Mouse (Mus musculus): ENCODE results near the gene Setd5. TPM values are rescaled to one million over a fixed set of nuclear protein-coding genes. Genes with fewer than 3 reads are reported as not detected.

The Setd5 gene
- total RNA-seq, 2 experiments from 2014 or later, result 90.1 to 91.8 TPM

DNA sequence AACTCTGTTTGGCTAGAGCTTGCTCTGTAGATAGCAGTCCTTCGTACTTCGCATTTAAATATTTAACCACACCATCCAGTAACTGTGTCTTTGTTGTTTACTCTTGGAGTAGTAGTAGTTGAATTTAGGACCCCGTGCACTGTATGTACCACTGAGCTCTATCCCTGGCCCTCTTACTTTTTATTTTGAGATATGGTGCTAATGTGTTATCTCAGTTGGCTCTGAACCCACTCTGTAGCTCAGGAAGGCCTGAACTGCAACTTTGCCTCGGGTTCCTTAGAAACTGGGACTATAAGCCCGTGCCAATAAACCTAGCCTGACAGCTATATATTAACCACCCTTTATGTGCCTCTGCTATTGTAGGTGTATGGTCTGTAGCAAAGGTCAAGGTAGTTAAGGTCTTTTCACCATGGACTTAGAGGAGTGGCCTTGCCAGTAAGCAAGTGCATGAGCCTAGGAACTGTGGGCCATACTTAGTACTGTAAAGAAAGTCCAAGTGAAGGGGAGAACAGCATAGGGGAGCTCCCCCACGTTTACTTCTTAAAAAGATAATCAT, 22.5 kb upstream of the Setd5 start:
- DNase-seq, result no peak

GRCm38 (mm10) chr6:113060892-113061563, 16.1 kb upstream of the Setd5 start:
- DNase-seq, result no peak

DNA sequence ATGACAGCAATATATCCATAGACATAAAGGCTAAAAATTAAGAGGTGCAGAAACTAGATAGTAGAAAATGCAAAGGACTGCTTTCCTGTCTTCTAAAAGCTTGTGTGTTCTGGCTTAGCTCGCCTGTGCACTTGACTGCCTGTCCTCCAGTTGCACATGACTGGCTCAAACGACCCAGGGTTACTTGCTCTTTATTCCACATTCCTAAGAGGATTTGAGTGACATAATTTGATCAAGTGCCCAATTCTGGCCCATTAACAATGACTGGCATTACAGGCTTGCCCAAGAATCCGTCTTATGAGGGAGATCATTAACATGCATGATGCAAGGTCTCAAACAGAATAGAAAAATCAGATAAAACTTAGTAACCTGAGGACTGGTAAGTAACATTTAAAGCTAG, 14.9 kb upstream of the Setd5 start:
- DNase-seq, result no peak

DNA sequence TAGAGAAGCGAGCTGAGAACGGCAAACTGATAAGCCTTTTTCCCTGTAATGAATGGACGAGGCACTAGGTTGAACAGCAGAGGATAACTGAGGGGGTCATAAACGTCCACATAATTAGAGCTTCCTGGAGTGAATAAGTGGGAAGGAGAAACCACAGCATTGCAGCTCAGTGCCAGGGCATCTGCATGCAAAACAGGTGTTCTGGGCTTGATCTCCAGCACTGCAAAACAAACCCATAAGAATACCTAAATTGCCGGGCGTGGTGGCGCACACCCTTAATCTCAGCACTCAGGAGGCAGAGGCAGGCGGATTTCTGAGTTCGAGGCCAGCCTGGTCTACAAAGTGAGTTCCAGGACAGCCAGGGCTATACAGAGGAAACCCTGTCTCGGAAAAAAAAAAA, 13.8 kb upstream of the Setd5 start:
- no peak for DNase-seq

DNA sequence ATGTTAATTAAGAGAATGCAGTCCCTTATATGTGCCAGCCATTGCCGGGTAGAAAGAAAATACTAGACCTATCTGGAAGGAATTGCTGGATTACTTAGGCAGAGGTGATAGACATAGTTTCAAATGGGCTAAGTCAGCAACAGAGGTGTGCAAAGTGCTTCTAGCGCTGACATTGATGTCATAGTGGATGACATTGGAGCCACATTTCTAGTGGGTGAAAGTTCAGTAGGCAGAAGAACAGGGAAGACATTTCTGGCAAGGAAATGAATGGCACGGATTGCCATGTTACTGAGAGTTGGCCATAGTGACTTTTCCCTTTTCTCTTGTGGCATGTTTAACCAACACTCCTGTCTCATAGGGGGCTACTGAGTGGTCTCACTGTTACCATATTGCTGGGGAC, 12.0 kb upstream of the Setd5 start:
- no peak for DNase-seq

GRCm38 (mm10) chr6:113069154-113069553, 8.0 kb upstream of the Setd5 start:
- no peak for DNase-seq

- no peak for DNase-seq
These were observed 1.9 kb upstream of the Setd5 start for GRCm38 (mm10) chr6:113075261-113075660.

GRCm38 (mm10) chr6:113076012-113076685, 1.0 kb upstream of the Setd5 start:
- peak; percentile 98 for DNase-seq

DNA sequence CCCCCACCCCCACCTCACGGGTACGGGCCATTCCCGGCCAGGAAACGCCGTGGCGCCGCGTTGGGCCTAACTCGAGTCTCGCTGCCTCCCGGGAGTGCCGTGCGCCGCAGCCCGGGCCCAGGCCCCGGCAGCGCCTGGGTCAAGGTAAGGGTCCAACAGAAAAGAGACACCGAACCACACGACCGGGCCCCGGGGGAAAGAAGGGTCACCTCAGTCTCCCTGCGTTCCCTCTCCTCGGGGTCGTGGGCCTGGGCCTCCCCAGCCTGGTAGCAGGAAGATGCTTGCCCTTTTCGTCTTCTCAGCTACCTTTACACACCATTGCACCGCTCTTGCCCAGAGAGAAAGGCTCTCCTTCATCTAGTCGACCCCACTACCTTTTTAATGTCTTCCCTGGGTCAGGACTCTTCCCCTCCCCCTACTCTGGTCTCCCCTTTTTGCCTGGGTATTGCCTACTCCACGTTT, 435 bp downstream of the Setd5 start:
- no peak for DNase-seq

- peak; percentile 50 for DNase-seq
These were observed 1.0 kb downstream of the Setd5 start for GRCm38 (mm10) chr6:113078031-113078721.

DNA sequence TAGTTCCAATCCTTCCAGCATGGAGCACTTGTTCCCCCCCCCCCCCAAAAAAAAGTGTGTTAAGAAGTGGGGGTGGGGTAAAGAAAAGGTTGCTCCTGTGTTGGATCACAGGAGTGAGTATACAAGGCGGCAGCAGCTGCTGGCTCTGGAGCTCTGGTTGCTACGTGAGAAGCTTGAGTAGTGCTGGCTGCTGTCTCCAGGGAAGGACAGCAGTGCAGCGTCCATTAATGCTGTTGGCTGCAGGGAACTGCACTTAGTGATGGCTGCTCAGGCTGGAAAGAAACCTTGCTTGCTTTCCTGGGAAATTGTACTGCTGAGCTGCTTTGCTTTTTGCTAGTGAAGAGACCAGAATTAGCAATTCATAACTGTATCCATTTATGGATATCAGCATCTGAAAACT, 2.3 kb downstream of the Setd5 start:
- DNase-seq, result peak; percentile 54

GRCm38 (mm10) chr6:113082229-113082628, 5.1 kb downstream of the Setd5 start:
- peak; percentile 38 for DNase-seq

DNA sequence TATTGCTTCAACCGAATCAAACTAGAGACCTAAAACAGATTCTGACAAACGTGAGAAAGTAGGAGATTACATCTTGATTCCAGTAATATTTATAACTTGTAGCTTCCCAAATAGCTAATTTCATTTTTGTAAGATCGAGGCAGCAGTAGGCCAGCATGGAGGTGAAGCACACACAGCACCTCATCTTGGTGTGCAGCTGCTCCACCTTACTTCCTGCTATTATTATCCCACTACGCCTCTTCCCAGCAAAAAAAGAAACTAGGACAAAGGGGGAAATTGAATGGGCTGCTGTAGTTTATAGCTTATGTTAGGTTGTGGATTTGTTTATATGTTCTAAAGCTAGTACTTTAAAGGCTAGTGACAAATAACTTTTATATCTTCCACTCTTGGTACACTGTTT, 7.4 kb downstream of the Setd5 start:
- DNase-seq, result no peak

- DNase-seq, result no peak
These were observed 16.0 kb downstream of the Setd5 start for GRCm38 (mm10) chr6:113093206-113093605.

- no peak for DNase-seq
These were observed 18.4 kb downstream of the Setd5 start for GRCm38 (mm10) chr6:113095547-113095946.

GRCm38 (mm10) chr6:113097662-113098061, 20.5 kb downstream of the Setd5 start:
- DNase-seq, result no peak

GRCm38 (mm10) chr6:113099640-113100289, 22.6 kb downstream of the Setd5 start:
- peak; percentile 87 for DNase-seq

DNA sequence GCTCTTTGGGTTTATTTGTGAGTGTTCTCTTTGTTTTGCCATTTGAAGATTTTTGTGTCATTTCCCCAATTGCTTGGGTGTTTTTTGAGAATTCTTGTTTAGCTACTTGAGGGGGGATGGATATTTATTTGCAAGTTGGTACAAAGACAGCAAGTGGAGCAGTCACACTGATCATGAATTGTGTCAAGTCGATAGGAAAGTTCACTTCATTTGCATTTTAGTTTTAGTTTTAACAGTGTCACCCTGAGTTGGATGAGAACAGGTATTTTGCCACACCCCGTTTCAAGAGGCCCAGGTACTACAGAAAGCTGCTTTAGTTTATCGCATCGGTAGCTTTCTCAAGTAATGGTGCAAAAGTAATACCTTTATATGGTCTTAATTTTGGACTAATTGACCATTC, 25.4 kb downstream of the Setd5 start:
- no peak for DNase-seq

DNA sequence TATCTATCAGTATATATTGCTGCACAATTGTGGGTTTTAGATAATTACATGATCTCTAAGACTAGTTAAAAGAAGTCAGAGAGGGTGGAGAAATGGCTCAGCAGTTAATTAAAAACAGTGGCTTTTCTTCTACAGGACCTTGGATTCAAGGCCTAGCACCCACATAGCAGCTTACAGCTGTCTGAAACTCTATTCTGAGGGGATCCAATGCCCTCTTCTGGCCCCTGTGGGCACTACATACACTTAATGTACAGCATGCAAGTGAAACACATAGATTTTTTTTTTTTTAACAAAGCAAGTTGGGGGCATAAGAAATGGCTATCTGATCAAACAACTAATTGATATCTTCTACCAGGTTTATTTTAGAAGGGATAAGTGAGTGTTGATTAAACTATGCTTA, 26.6 kb downstream of the Setd5 start:
- DNase-seq, result peak; percentile 69

- DNase-seq, result no peak
These were observed 32.2 kb downstream of the Setd5 start for GRCm38 (mm10) chr6:113109378-113109777.

DNA sequence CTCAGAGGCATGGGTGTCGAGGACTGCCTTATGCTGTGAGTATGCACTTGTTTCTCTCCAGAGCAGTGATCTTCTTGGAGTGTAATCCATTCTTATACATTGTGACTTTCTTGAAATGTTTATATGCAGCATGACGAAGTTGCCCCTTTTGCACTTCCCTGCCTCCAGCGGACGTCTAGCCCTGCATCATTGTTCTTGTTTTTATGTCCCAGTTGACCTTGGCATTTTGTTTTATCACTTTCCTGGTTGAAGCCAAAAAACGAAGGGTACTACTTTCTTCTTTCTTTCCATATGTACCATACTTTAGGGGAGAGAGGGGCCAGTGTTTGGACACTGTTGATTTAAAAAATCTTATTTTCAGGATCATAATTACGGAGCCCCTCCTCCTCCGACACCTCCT, 32.8 kb downstream of the Setd5 start:
- DNase-seq, result no peak

DNA sequence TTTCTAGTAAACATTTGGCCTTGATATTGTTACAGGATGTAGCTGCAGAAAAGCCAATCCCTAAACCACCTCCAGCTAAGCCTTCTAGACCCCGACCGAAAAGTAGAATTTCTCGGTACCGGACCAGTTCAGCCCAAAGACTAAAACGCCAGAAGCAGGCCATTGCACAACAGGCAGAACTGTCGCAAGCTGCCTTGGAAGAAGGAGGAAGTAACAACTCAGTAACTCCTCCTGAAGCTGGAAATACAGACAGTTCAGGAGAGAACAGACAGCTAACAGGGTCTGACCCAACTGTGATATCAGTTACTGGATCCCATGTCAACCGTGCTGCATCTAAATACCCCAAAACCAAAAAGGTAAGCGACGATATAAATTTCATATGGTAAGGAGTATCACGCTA, 43.6 kb downstream of the Setd5 start:
- no peak for DNase-seq

DNA sequence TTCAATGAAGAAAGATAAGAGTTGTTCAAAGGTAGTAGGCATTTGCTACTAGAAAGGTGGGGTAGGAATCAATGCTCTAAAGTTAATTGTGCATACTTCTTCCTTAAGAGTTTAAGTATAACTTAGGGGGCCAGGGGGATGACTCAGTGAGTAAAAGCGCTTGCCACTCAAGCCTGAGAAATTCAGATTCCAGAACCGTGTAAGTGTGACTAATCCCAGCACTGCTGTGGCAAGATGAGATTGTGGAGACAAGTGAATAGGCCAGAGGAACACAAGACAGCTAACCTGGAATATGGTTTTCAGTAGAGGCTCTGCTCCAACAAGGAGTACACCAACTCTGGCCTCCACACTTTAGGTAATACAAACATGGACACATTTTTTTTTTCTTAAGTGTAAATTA, 56.2 kb downstream of the Setd5 start:
- no peak for DNase-seq
